Mouse (Mus musculus) spleen, postnatal 0 days (tissue): ENCODE data around the gene Gm10521. TPM values are rescaled to one million over a fixed set of nuclear protein-coding genes. Genes with fewer than 3 reads are reported as not detected.

ENCODE experiments used
- polyA plus RNA-seq: library from polyadenylated mRNA; unstranded; fragments of >200 nt; fragmentation: Nextera tagmentation; extraction: Ambion mirVana; gene quantifications from 2 replicates; pipeline ENCODE4 v1.2.1, GENCODE M21; 2015

The Gm10521 gene
- 0.35 and 0.47 TPM in 2 replicates for polyA plus RNA-seq

DNA sequence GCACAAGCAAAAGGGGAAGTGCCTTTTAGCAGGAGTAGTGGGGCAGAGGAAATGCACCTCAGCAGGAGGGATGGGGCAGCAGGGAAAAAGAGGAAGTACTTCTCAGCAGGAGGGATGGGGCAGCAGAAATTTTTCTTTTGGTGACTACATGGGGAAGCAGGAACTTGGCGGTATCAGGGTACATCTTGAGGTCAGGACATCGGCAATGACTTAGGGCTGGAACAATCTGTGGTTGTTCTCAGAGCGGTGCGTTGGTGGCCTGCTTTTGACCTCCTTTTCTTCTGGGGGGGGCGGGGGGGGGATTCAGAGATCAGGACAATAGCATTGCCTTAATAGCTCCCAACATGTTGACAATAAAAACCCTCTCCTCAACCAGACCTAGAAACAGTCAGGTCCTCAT lies at the start of gene Gm10521:
Gene Gm10521 (plus strand): TSS at position 301 of the 400 bp plus-strand sequence.

DNA sequence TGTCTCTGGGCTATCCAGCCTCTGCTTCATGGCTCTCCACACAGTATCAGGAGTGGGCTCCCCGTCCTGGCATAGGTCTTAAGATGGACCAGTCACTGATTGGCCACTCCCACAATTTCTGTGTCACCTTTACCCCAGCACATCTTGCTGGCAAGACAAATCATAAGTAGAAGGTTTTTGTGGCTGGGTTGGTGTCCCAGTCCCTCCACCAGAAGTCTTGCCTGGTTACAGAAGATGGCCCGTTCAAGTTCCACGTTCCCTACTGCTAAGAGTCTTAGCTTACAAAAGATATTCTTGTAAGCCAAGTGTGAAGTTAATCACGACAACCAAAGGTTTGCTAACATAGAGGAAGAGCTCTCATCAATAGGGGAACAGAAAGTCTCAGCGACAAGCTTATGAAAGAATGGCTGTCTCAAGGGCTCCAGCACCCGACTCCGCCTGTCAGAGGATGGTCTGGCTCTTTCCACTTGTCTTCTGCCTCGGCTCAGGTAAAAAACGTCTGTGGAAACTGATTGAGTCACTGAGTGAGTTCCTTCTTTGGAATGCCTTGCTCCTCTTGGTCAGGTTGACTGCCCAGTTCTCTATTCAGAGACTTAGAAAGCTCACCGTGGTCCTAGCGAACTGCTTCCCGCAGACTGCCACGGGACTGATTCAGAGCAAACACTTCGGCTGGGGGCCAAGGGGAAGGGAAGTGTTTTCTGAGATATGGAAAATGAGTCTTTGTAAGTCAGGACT lies 22.0 kb downstream of the Gm10521 start, which contains the start of gene Slamf6:
Gene Slamf6 (plus strand): TSS at position 211 of the 735 bp plus-strand sequence.

Other genes starting within 250 kb of the Gm10521 start
- gene Slamf7, start 242.6 kb upstream of the Gm10521 start, polyA plus RNA-seq, result 4.1 and 6.0 TPM in 2 replicates
- gene Cd48, start 213.7 kb upstream of the Gm10521 start, polyA plus RNA-seq, result 28.5 and 35.8 TPM in 2 replicates
- gene Slamf1, start 128.5 kb upstream of the Gm10521 start, polyA plus RNA-seq, result 1.5 and 1.8 TPM in 2 replicates
- 21.4 and 25.4 TPM in 2 replicates for gene Cd84, start 56.0 kb upstream of the Gm10521 start, polyA plus RNA-seq
- 6.4 and 11.9 TPM in 2 replicates for gene Slamf6, start 21.9 kb downstream of the Gm10521 start, polyA plus RNA-seq
- 2.6 and 3.0 TPM in 2 replicates for gene Vangl2, start 132.8 kb downstream of the Gm10521 start, polyA plus RNA-seq
- not detected in 2 replicates for gene Nhlh1, start 161.9 kb downstream of the Gm10521 start, polyA plus RNA-seq
- 56.9 and 66.1 TPM in 2 replicates for gene Copa, start 186.9 kb downstream of the Gm10521 start, polyA plus RNA-seq
- gene Ncstn, start 187.1 kb downstream of the Gm10521 start, polyA plus RNA-seq, result 41.3 and 48.7 TPM in 2 replicates
- gene Pex19, start 231.1 kb downstream of the Gm10521 start, polyA plus RNA-seq, result 41.0 and 46.4 TPM in 2 replicates